Mouse (Mus musculus) thymus, postnatal 25 days (tissue): ENCODE results near the gene Utrn.

Experiments used
- DNase-seq: peaks from one replicate; pipeline ENCODE4 v3.0.0; 2022

The Utrn gene

GRCm38 (mm10) chr10:12497555-12497954 is 371.6 kb downstream of the Utrn start:
- no peak for DNase-seq

GRCm38 (mm10) chr10:12489551-12490177 is 379.5 kb downstream of the Utrn start:
- no peak for DNase-seq

GRCm38 (mm10) chr10:12488518-12488917 is 380.6 kb downstream of the Utrn start:
- DNase-seq: no peak

- no peak for DNase-seq
These were observed 381.0 kb downstream of the Utrn start for GRCm38 (mm10) chr10:12488117-12488516.

GRCm38 (mm10) chr10:12483494-12483893 is 385.7 kb downstream of the Utrn start:
- no peak for DNase-seq

- no peak for DNase-seq
These were observed 386.2 kb downstream of the Utrn start for GRCm38 (mm10) chr10:12482975-12483374.

- DNase-seq: no peak
These were observed 394.1 kb downstream of the Utrn start for GRCm38 (mm10) chr10:12474850-12475621.

GRCm38 (mm10) chr10:12469391-12470057 is 399.6 kb downstream of the Utrn start:
- no peak for DNase-seq

- no peak for DNase-seq
These were observed 401.6 kb downstream of the Utrn start for GRCm38 (mm10) chr10:12467544-12467943.

- DNase-seq: no peak
These were observed 408.2 kb downstream of the Utrn start for GRCm38 (mm10) chr10:12460945-12461344.

GRCm38 (mm10) chr10:12456867-12457266 is 412.3 kb downstream of the Utrn start:
- no peak for DNase-seq

- no peak for DNase-seq
These were observed 416.5 kb downstream of the Utrn start for GRCm38 (mm10) chr10:12452641-12453040.

- DNase-seq: no peak
These were observed 425.0 kb downstream of the Utrn start for GRCm38 (mm10) chr10:12444122-12444521.

GRCm38 (mm10) chr10:12433161-12433560 is 436.0 kb downstream of the Utrn start:
- no peak for DNase-seq

GRCm38 (mm10) chr10:12430399-12430798 is 438.8 kb downstream of the Utrn start:
- no peak for DNase-seq

- no peak for DNase-seq
These were observed 442.3 kb downstream of the Utrn start for GRCm38 (mm10) chr10:12426866-12427265.

- DNase-seq: no peak
These were observed 444.2 kb downstream of the Utrn start for GRCm38 (mm10) chr10:12424944-12425343.

GRCm38 (mm10) chr10:12423994-12424725 is 445.0 kb downstream of the Utrn start:
- DNase-seq: no peak

- no peak for DNase-seq
These were observed 454.2 kb downstream of the Utrn start for GRCm38 (mm10) chr10:12414967-12415366.

- no peak for DNase-seq
These were observed 462.6 kb downstream of the Utrn start for GRCm38 (mm10) chr10:12406338-12407110.

- no peak for DNase-seq
These were observed 469.7 kb downstream of the Utrn start for GRCm38 (mm10) chr10:12399450-12399849.

GRCm38 (mm10) chr10:12380139-12380538 is 489.0 kb downstream of the Utrn start:
- no peak for DNase-seq
